Mouse (Mus musculus): ENCODE results near the gene Mcidas. TPM values are rescaled to one million over a fixed set of nuclear protein-coding genes. Genes with fewer than 3 reads are reported as not detected.

Mcidas gene
- polyA plus RNA-seq, 1 experiment from 2014 or later, result not detected

GRCm38 (mm10) chr13:113047018-113047417 is 53.4 kb downstream of the Mcidas start:
- no peak overlapping the region for H3K27ac ChIP-seq
- H3K36me3 ChIP-seq, result peaks cover 19% of the 10 kb centered on the region
- no peak overlapping the region for H3K9ac ChIP-seq
- H3K4me3 ChIP-seq, result no peak overlapping the region
- ATAC-seq (ENCODE audit: low FRiP score, low read depth), result peak; percentile 31; the same call in 1 of the 2 replicates
- peak overlapping the region; percentile 79; the same call in 1 of the 2 replicates for H3K4me2 ChIP-seq (replicated peaks)
- no peaks in the 10 kb centered on the region for H3K9me3 ChIP-seq
- no peaks in the 10 kb centered on the region for H3K27me3 ChIP-seq
- peaks cover 11% of the 10 kb centered on the region for H3K4me1 ChIP-seq

DNA sequence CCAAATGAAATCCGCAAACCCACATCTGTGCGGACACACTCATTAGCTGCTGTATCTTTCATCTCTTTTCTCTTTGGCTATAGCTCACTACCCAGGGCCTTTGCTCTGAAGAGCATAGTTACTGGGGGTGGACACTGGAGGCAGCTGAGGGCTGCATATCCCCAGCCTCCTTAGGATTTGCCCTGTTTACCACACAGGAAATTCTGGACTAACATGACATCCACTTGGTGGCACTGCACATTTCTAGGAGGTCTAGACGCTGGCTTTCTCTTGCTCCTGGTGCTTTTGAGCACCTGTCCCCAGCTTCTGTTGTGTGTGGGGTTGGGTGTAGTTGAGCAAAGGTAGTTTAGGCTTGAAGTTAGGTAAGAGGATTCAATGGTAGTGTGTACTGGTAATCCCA is 54.0 kb downstream of the Mcidas start:
- no peak overlapping the region for H3K4me3 ChIP-seq
- H3K27ac ChIP-seq, result no peak overlapping the region
- H3K9ac ChIP-seq, result no peak overlapping the region
- 68% methylated on average over 3 of the region's 3 CpGs for WGBS
- peaks cover 11% of the 10 kb centered on the region for H3K4me1 ChIP-seq
- peaks cover 13% of the 10 kb centered on the region for H3K36me3 ChIP-seq
- no peak overlapping the region for H3K4me2 ChIP-seq (replicated peaks)
- no peaks in the 10 kb centered on the region for H3K27me3 ChIP-seq
- ATAC-seq (ENCODE audit: low FRiP score, low read depth), result no peak
- H3K9me3 ChIP-seq, result no peaks in the 10 kb centered on the region

MicroRNA genes within 50 kb of the gene (microRNA counts, 519-probe panel; counts per million panel counts)
- 1,461 counts per million, percentile 15 among the panel's probes with 10 or more counts for microRNA mmu-miR-449a
- microRNA mmu-miR-449b, result not detected
- not detected for microRNA mmu-miR-449c

Small RNA genes lying within 50 kb of the gene (microRNA-seq; reads per million reads assigned to microRNA genes)
- gene Mir449a (61.5 reads per million, percentile 46 among the genes with 10 or more reads in this experiment), gene Mir449b (not detected), gene Mir449c (not detected)

Other genes starting within 250 kb of the Mcidas start
- gene Plpp1, start 193.1 kb upstream of the Mcidas start, polyA plus RNA-seq (2015; fragmentation: Nextera tagmentation; extraction: Ambion mirVana), result 53.8 and 55.0 TPM in 2 replicates
- gene Mtrex, start 66.4 kb upstream of the Mcidas start, polyA plus RNA-seq (2015; fragmentation: Nextera tagmentation; extraction: Ambion mirVana), result 71.6 and 77.8 TPM in 2 replicates
- gene Dhx29, start 66.4 kb upstream of the Mcidas start, polyA plus RNA-seq (2015; fragmentation: Nextera tagmentation; extraction: Ambion mirVana), result 31.3 and 34.5 TPM in 2 replicates
- gene Ccno, start 6.0 kb upstream of the Mcidas start, polyA plus RNA-seq (2015; fragmentation: Nextera tagmentation; extraction: Ambion mirVana), result 0.23 and 0.29 TPM in 2 replicates
- gene Cdc20b, start 41.3 kb downstream of the Mcidas start, polyA plus RNA-seq (2015; fragmentation: Nextera tagmentation; extraction: Ambion mirVana), result not detected in 2 replicates
- gene Gpx8, start 52.6 kb downstream of the Mcidas start, polyA plus RNA-seq (2015; fragmentation: Nextera tagmentation; extraction: Ambion mirVana), result 201 and 206 TPM in 2 replicates
- gene Gzma, start 107.1 kb downstream of the Mcidas start, polyA plus RNA-seq (2015; fragmentation: Nextera tagmentation; extraction: Ambion mirVana), result not detected in 2 replicates
- 3.0 TPM in 2 replicates for gene Esm1, start 215.8 kb downstream of the Mcidas start, polyA plus RNA-seq (2015; fragmentation: Nextera tagmentation; extraction: Ambion mirVana)
- gene Gzmk, start 232.1 kb downstream of the Mcidas start, polyA plus RNA-seq (2015; fragmentation: Nextera tagmentation; extraction: Ambion mirVana), result not detected in 2 replicates

Measured in limb, embryonic 13.5 days (tissue).